Mouse (Mus musculus) brain, adult 2 months (tissue): ENCODE results near the gene Pemt.
"Not testable (repeated sequence)": the region's sequence is repeated elsewhere in the genome, so short reads cannot be mapped to it uniquely, and the experiment has no call there.

Source experiments
- DNase-seq: peaks from one replicate; pipeline ENCODE4 v3.0.0; 2011; ENCODE audit warnings: low read depth, low spot score

Gene Pemt

DNA sequence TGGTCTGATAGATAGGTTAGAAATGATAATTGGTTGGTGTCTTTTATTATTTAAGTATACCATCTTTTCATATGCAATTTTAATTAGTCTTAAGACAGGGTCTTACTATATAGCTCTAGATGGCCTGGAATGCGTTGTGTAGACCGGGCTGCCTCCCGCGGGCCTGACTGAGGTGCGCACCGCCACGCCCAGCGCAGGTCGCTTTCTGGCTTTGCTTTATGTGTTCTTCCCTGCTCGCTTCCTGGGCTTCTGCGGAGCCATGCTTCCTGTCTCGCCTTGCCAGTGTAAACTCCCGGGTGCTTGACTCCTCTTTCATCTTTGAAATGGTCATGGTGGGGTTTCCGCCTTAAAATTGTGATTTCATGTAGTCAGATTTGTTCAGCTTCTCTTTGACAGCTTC, 93.4 kb downstream of the Pemt start:
- no peak for DNase-seq

DNA sequence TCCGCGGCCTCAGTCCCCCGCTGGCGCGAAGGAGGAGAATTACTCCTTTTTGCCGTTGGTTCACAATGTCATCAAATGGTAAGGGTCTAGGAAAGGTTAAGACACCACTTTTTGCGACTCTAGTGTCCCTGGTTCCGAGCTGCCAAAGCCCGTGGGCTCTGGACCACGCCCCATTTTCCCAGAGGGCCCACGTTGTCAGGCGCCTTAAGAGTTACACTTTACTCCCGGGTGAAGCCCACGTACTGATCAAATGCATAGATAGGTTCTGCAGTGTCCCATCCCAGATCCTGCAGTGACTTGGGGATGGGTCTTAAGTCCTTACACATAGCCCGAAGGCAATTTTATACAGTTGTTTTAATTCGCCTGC, 97.9 kb downstream of the Pemt start:
- no peak for DNase-seq

DNA sequence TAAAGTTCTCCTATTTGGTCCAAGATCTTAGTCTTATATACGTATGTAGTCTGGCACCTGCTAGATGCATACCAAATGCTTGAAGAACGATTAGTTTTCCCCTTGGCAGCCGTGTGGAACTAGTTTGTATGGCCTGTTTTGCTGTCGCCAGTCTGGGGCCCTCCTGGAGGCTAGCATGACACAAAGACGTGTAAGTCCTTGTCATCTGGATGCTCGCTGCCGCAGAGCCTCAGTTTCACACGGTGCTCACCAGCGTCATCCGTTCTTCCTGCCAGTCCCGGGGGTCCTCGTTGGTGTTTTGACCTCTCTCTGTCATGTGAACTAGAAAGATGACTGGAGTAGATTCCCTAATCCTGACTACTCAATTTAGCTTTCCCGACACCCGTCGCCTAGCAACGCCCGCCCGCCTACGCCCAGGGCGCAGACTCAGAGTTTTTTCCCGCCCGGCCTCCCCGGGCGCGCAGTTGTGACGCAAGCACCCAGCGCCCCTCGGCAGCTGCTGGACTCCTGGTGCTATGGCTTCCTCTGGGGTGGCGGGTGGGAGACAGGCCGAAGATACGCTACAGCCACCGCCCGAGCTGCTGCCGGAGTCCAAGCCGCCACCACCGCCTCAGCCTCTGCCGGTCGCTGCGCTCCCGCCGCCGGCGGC, 98.4 kb downstream of the Pemt start, which contains the start of gene Med9:
TSS of gene Med9 (plus strand) at position 455 of the 649 bp plus-strand sequence.
- peak; percentile 96 for DNase-seq

DNA sequence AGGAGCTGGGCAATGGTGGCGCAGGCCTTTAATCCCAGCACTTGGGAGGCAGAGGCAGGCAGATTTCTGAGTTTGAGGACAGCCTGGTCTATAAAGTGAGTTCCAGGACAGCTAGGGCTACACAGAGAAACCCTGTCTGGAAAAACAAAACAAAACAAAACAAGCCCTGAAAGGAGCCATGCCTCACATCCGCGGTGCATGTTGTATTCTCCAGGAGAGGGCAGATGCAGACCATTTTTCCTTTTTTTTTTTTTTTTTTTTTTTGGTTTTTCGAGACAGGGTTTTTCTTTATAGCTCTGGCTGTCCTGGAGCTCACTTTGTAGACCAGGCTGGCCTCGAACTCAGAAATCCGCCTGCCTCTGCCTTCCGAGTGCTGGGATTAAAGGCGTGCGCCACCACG, 101.4 kb downstream of the Pemt start:
- DNase-seq = not testable (repeated sequence)

DNA sequence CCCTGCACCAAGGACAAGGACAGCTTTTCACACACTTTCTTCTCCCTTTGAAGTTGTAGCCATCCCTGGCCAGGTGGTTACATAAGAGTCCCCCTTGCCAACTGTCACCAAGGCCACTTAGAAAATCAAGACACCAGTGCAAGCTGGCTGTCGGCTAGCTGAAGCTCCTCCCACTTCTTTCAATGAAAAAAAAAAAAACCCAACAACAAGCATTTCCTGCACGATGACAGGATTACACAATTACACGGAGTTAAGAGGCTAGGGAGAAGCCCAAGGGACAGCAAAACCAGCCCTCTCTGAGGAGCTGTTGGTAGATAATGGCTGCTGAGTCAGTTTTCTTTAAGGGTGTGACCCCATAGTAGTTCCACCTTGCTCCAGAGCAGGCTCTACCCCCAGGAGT, 104.9 kb downstream of the Pemt start:
- DNase-seq = no peak

DNA sequence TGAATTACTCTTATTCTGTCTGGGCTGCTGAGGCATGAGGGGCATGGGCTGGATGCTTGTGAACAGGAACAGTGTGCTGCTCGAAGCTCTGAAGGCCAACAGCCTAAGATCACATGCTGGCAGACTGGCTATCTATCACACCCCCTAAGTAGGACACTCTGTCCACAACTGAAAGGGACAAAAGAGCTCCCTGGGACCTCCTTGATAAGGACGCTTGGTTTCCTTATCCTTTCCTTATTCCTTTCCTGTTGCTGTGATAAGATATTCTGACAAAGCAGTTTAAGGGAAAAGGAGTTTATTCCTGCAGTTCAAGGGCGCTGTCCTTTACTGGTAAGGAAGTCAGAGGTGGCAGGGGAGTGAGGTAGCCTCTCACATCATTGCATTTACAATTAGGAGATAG, 105.6 kb downstream of the Pemt start:
- DNase-seq = no peak

DNA sequence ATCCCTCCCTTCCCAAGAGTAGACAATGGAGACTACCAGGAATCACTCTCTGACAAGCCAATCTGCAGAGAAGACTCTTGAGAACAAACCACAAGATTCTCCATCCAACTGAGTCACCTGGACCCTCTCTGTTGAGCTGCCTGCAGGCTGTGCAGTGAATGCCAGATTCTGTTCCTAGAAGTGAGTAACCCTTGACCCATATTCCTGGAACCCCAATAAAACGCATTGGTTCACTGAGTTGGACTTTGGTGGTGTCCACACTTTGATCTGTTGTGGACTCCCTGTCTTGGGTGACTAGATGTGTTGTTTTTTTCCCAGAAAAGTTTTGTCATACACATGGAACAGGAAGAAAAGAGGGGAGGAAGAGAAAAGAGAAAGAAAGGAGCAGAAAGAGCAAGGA, 106.5 kb downstream of the Pemt start:
- DNase-seq = no peak

DNA sequence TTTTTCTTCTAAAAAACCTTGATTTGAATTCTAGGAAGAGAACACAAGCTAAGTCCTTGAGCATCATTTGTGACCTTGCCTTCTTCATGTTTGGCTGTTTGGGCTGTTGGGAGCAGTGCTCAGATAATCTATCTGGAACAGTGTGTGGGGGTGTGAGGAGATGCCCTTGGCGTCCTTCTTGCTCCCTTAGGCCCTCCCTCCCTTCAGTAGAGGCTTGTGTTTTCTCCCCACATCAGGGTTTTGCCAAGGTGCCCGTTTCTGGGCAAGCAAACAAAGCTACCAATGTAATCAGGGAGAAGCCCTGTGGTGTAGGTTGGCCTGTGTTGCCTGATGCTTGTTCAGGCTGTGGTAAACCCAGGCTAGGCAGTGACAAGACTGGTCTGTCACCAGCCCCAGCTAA, 108.7 kb downstream of the Pemt start:
- no peak for DNase-seq

DNA sequence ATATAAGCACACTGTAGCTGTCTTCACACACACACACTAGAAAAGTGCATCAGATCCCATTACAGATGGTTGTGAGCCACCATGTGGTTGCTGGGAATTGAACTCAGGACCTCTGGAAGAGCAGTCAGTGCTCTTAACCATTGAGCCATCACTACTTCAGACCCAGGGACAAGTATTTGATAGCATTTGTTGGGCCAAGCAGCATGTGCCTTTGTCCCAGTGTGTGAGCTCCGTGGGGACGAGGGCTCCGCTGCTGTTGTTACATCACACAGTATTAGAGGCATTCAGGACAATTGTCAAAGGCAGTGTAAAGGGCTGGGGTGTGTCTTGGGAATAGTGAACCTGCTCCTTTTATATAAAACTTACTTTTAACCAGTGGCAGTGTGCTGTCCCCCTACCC, 109.3 kb downstream of the Pemt start:
- no peak for DNase-seq

DNA sequence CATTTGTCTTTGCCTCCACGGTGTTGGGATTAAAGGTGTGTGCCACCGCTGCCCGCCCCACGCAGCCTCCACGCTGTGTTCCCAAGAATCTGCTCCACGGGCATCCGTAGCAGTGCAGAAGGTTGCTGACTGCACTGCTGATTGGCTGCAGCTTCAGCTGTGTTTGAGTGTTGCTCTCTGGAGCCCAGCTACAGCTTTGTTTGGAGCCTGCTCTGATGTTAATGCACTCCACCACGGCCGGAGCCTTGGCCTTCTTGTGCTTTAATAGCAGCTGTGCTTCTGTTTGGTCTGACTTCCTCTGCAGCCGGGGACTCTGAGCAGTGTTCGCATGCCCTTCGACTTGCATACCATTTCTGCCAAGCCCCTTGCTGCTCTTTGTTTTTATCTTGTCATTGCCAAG, 112.3 kb downstream of the Pemt start:
- DNase-seq = peak; percentile 53

DNA sequence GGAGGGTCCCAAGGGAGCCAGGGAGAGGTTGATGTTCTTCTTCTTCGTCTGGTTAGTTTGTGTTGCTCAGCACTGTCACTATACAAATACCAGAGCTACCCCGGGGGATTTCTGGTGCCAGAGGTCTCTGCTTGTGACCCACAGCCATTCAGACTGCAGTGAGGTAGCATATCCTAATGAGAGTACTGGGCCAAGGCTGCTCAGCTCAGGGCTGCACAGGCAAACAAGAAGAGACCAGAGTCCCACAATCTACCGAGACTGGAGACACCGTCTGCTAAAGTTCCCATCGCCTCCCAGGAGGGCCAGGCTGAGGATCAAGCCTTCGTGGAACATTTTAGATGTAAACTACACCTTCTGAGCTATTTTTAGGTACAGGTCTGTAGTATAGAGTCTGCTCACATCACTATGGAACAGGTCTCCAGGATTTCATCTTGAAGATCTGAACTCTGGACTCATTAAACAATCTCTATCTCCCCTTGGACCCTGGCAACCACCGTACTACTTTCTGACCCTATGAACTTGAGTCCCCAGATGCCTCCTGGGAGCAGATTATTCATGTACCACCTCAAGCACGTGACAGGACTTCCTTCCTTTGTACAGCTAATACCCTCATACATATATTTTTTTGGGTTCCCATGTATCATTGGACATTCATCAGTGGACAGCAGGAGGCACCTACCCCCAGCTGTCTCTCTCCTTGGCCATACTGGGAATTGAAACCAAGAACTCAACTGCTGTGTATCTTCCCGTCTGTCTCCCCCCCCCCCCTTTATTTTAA, 113.5 kb downstream of the Pemt start:
- no peak for DNase-seq

DNA sequence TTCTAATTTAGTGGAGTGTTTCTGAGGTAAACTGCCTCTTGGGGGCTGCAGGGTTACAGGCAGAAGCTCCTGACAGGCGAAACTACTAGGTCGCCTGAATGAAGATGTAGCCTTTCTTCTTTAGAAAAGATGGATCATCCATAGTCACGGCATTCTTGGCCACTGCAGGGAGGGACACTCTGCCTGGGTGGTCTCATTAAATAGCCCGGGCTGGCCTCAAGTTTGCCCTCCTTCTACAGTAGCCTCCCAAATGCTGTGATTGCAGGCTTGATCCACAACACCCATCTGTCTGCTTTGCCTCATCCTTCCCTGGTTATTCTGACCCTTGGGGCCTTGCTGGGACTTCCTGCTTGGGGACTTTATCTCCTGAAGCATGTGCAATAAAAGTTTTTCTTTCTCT, 116.3 kb downstream of the Pemt start:
- no peak for DNase-seq

DNA sequence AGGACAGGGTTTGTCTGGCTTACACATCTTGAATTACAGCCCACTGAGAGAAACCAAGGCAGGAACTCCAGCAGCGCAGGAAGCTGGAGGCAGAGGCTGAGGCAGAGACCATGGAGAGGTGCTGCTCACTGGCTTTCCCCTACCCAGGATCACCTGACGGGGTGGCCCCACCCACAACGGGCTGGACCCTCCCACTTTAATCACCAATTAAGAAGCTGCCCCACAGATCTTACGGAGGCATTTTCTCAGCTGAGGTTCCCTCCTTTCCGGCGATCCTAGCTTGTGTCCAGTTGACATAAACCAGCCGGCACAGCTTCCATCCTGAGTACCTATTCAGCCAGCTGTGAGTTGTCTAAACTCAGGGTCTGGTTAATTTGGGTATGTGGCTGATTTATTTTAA, 125.0 kb downstream of the Pemt start:
- no peak for DNase-seq
